Mouse (Mus musculus): Measurements from ENCODE around the gene Angel1. TPM values are rescaled to one million over a fixed set of nuclear protein-coding genes. Genes with fewer than 3 reads are reported as not detected.

Angel1 gene
- total and polyA plus RNA-seq, 3 experiments: 1.3 to 5.3 TPM; not detected in 1

DNA sequence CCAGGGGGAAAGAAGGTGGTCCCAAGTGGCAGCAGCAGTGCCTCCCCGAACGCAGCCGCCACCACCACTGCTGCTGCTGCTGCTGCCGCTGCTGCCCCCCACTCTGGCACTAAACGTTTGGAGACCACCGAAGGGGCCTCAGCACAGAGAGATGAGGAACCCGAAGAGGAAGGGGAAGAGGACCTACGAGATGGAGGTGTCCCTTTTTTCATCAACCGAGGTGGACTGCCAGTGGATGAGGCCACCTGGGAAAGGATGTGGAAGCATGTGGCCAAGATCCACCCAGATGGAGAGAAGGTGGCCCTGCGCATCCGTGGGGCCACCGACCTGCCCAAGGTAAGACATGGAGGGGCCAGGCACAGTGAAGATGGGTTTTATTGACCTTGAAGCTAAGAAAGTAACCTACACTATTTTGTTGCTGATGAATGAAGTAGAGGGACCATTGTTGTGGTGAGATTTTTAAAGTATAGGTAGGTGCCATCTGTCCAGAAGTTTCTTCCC, 46.2 kb downstream of the Angel1 start:
- no peak overlapping the region for H3K27ac ChIP-seq (ENCODE audit: control insufficient read depth, low read depth, low read length)
- no peaks in the 10 kb centered on the region; a peak in 1 of 4 replicates for H3K27me3 ChIP-seq (ENCODE audit: control insufficient read depth in 1 of 2, insufficient read depth in 2 of 2, low read length in 2 of 2)
- H3K4me1 ChIP-seq (ENCODE audit: control insufficient read depth in 1 of 2, insufficient read depth in 2 of 2, low read length in 2 of 2): peaks cover 0 to 5% of the 10 kb centered on the region in 2 experiments; a peak in 1 of 4 replicates
- no peak overlapping the region for H3K4me3 ChIP-seq (ENCODE audit: control insufficient read depth in 1 of 2, insufficient read depth in 1 of 2, low read depth in 2 of 2, low read length in 2 of 2)
- TF ChIP-seq ZNF384 (IDR thresholded peaks at IDR 0.05; ENCODE audit: low read depth, low read length): no peak
- TF ChIP-seq ZKSCAN1 (IDR thresholded peaks at IDR 0.05; ENCODE audit: low read depth, low read length): no peak
- no peak for TF ChIP-seq BHLHE40 (IDR thresholded peaks at IDR 0.05; ENCODE audit: borderline replicate concordance, low read depth, low read length)
- no peak for TF ChIP-seq USF2 (IDR thresholded peaks at IDR 0.05; ENCODE audit: borderline replicate concordance in 1 of 2, insufficient read depth in 1 of 2, low read depth in 1 of 2, low read length in 2 of 2)
- TF ChIP-seq SMC3 (IDR thresholded peaks at IDR 0.05; ENCODE audit: low read depth, low read length): no peak
- no peak for TF ChIP-seq MXI1 (IDR thresholded peaks at IDR 0.05; ENCODE audit: low read depth, low read length)
- TF ChIP-seq E2F4 (IDR thresholded peaks at IDR 0.05; ENCODE audit: borderline replicate concordance, low read depth, low read length): no peak
- TF ChIP-seq EP300 (IDR thresholded peaks at IDR 0.05; ENCODE audit: low read depth in 1 of 2, low read length in 2 of 2): no peak
- no peak for TF ChIP-seq CHD2 (IDR thresholded peaks at IDR 0.05; ENCODE audit: low read length)
- TF ChIP-seq USF1 (IDR thresholded peaks at IDR 0.05; ENCODE audit: low read depth, low read length): no peak
- no peak for TF ChIP-seq SIN3A (IDR thresholded peaks at IDR 0.05; ENCODE audit: low read length)
- H3K9me3 ChIP-seq (replicated peaks; ENCODE audit: insufficient read depth, low read length): no peaks in the 10 kb centered on the region
- H3K79me2 ChIP-seq (ENCODE audit: control insufficient read depth, insufficient read depth, low read length, poor library complexity): no peaks in the 10 kb centered on the region; the same call in 1 of the 2 replicates
- DNase-seq (ENCODE audit: low read depth, low spot score): no peak
- no peak overlapping the region for H3K9ac ChIP-seq (ENCODE audit: control insufficient read depth, low read depth, low read length, poor library complexity, severe bottlenecking)
- no peaks in the 10 kb centered on the region for H3K36me3 ChIP-seq (ENCODE audit: control insufficient read depth in 1 of 2, insufficient read depth in 2 of 2, low read length in 2 of 2)

DNA sequence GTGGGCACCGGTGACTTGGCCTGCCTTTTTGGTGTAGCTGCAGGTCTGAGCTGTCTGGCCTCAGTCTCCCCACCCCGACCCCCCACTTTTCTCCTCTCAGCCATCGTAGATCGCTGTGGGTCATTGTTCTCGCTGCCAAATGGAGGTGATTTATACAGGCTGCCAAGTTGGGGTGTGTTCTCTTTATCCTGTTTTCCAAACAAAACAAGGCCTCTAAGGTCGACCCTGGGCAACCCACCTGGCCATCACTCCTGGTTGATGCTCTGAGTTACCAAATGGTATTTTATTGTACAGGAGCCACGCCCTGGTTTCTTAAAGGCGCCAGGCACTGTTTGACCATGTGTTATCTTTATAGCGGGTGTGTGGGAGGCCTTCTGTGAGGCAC, 46.7 kb downstream of the Angel1 start:
- DNase-seq (ENCODE audit: low read depth, low spot score): no peak
- Histone ChIP-seq H3K27ac (ENCODE audit: control insufficient read depth, low read depth, low read length) (no peak overlapping the region), H3K4me1 (ENCODE audit: control insufficient read depth in 1 of 2, insufficient read depth in 2 of 2, low read length in 2 of 2) (peaks cover 0 to 5% of the 10 kb centered on the region in 2 experiments; a peak in 1 of 4 replicates), H3K36me3 (ENCODE audit: control insufficient read depth in 1 of 2, insufficient read depth in 2 of 2, low read length in 2 of 2) (no peaks in the 10 kb centered on the region), H3K4me3 (ENCODE audit: control insufficient read depth in 1 of 2, insufficient read depth in 1 of 2, low read depth in 2 of 2, low read length in 2 of 2) (peak overlapping the region in 1 of 2 experiments; percentile 53; a peak in 2 of 4 replicates), H3K9ac (ENCODE audit: control insufficient read depth, low read depth, low read length, poor library complexity, severe bottlenecking) (no peak overlapping the region), H3K9me3 (replicated peaks; ENCODE audit: insufficient read depth, low read length) (no peaks in the 10 kb centered on the region), H3K27me3 (ENCODE audit: control insufficient read depth in 1 of 2, insufficient read depth in 2 of 2, low read length in 2 of 2) (no peaks in the 10 kb centered on the region; a peak in 1 of 4 replicates), H3K79me2 (ENCODE audit: control insufficient read depth, insufficient read depth, low read length, poor library complexity) (no peaks in the 10 kb centered on the region; the same call in 1 of the 2 replicates)
- no peak for TF ChIP-seq ELF1 (IDR thresholded peaks at IDR 0.05; ENCODE audit: low read depth, low read length)

Data from MEL (cell line).